ENCODE assay signal across 8 mouse cellular contexts in genomic region chr13:59585648-59586005, GRCm38 (mm10). TPM values are rescaled to one million over a fixed set of nuclear protein-coding genes. Genes with fewer than 3 reads are reported as not detected.
DNase-seq lines count a peak whose midpoint lies in the region; ATAC-seq and TF ChIP-seq lines count a peak whose summit lies in the region.

No protein-coding gene starts in this region.

- H3K4me2 ChIP-seq in neural tube, embryonic 11.5 days (ENCODE audit: low read depth), result peak overlapping the region; percentile 82
- peak overlapping the region; percentile 74 for H3K4me2 ChIP-seq in hindbrain, embryonic 15.5 days
- peak overlapping the region; percentile 88 for H3K4me2 ChIP-seq in lung, postnatal 0 days (replicated peaks; ENCODE audit: low read depth, low read length)
- H3K4me2 ChIP-seq in stomach, embryonic 14.5 days (replicated peaks; ENCODE audit: low read depth, low read length), result peak overlapping the region; percentile 70

- peak overlapping the region; percentile 91 for H3K9ac ChIP-seq in neural tube, embryonic 11.5 days (ENCODE audit: low read length)
- peak overlapping the region; percentile 89 for H3K9ac ChIP-seq in hindbrain, embryonic 15.5 days
- H3K9ac ChIP-seq in lung, postnatal 0 days (replicated peaks; ENCODE audit: low read depth), result peak overlapping the region; percentile 58
- peak overlapping the region; percentile 82 for H3K9ac ChIP-seq in stomach, embryonic 14.5 days (replicated peaks; ENCODE audit: low read depth, low read length)

- H3K36me3 ChIP-seq in neural tube, embryonic 11.5 days (ENCODE audit: control insufficient read depth, insufficient read depth, low read length), result peaks cover 4% of the 10 kb centered on the region; the same call in 1 of the 2 replicates
- peaks cover 13% of the 10 kb centered on the region for H3K36me3 ChIP-seq in hindbrain, embryonic 15.5 days
- peaks cover 6% of the 10 kb centered on the region; the same call in 1 of the 2 replicates for H3K36me3 ChIP-seq in lung, postnatal 0 days (ENCODE audit: insufficient read depth, low read length)
- H3K36me3 ChIP-seq in stomach, embryonic 14.5 days (ENCODE audit: control insufficient read depth, insufficient read depth, low read length), result peaks cover 13% of the 10 kb centered on the region

- H3K27me3 ChIP-seq in neural tube, embryonic 11.5 days (ENCODE audit: control insufficient read depth, insufficient read depth, low read length), result no peaks in the 10 kb centered on the region
- no peaks in the 10 kb centered on the region for H3K27me3 ChIP-seq in hindbrain, embryonic 15.5 days
- no peaks in the 10 kb centered on the region for H3K27me3 ChIP-seq in lung, postnatal 0 days (replicated peaks; ENCODE audit: insufficient read depth, low read length)
- H3K27me3 ChIP-seq in stomach, embryonic 14.5 days (ENCODE audit: control insufficient read depth, insufficient read depth, low read length), result no peaks in the 10 kb centered on the region

- H3K9me3 ChIP-seq in neural tube, embryonic 11.5 days (ENCODE audit: control insufficient read depth, low read length), result no peaks in the 10 kb centered on the region
- H3K9me3 ChIP-seq in hindbrain, embryonic 15.5 days, result no peaks in the 10 kb centered on the region
- H3K9me3 ChIP-seq in lung, postnatal 0 days (ENCODE audit: low read length), result no peaks in the 10 kb centered on the region
- no peaks in the 10 kb centered on the region for H3K9me3 ChIP-seq in stomach, embryonic 14.5 days (ENCODE audit: control insufficient read depth, low read depth, low read length)

- H3K27ac ChIP-seq in neural tube, embryonic 11.5 days (ENCODE audit: low read depth, low read length), result 0 out of 2 replicates have a peak overlapping the region, but pooled peaks have one; percentile 27
- peak overlapping the region; percentile 87 for H3K27ac ChIP-seq in hindbrain, embryonic 15.5 days (replicated peaks)
- H3K27ac ChIP-seq in lung, postnatal 0 days (ENCODE audit: low read length), result peak overlapping the region; percentile 84
- peak overlapping the region; percentile 69 for H3K27ac ChIP-seq in stomach, embryonic 14.5 days (ENCODE audit: low read length)

- H3K4me1 ChIP-seq in neural tube, embryonic 11.5 days (ENCODE audit: control insufficient read depth, insufficient read depth, low read length), result peaks cover 11% of the 10 kb centered on the region
- peaks cover 29% of the 10 kb centered on the region for H3K4me1 ChIP-seq in hindbrain, embryonic 15.5 days (replicated peaks)
- no peaks in the 10 kb centered on the region; the same call in 1 of the 2 replicates for H3K4me1 ChIP-seq in lung, postnatal 0 days (ENCODE audit: insufficient read depth, low read depth, low read length)
- H3K4me1 ChIP-seq in stomach, embryonic 14.5 days (ENCODE audit: control insufficient read depth, insufficient read depth, low read length), result peaks cover 16% of the 10 kb centered on the region; the same call in 1 of the 2 replicates

- no peak; the same call in 1 of the 2 replicates for ATAC-seq in neural tube, embryonic 11.5 days (ENCODE audit: insufficient read depth, low FRiP score, low TSS enrichment)
- ATAC-seq in activated CD4-positive, CD25-positive, alpha-beta regulatory T cell, adult 4 months, result peak; percentile 5
- peak; percentile 3; the same call in 1 of the 2 replicates for ATAC-seq in erythroblast, adult 5-6 weeks (replicated peaks; ENCODE audit: low FRiP score, poor library complexity, severe bottlenecking)
- ATAC-seq in hindbrain, embryonic 15.5 days (ENCODE audit: low FRiP score, low read depth), result no peak
- ATAC-seq in lung, postnatal 0 days, result no peak
- ATAC-seq in stomach, embryonic 14.5 days (ENCODE audit: insufficient number of reproducible peaks, insufficient read depth, low FRiP score, low read depth), result no peak

- DNase-seq in neural tube, embryonic 11.5 days (ENCODE audit: low spot score), result no peak
- no peak for DNase-seq in neural tube, embryonic 10.5 days (ENCODE audit: extremely low spot score, low spot score)
- DNase-seq in lung, postnatal 0 days (ENCODE audit: low spot score), result no peak
- no peak for DNase-seq in spleen, postnatal 14 days (ENCODE audit: low spot score in 2 of 2)

- no peak for TF ChIP-seq CTCF in lung, postnatal 0 days (IDR thresholded peaks at IDR 0.05)

- TF ChIP-seq EP300 in lung, postnatal 0 days (IDR thresholded peaks at IDR 0.05), result no peak

- under 1% methylated on average over 28 of the region's 28 CpGs for WGBS in neural tube, embryonic 11.5 days
- WGBS in hindbrain, embryonic 15.5 days, result 0% methylated on average over 28 of the region's 28 CpGs
- WGBS in lung, postnatal 0 days, result under 1% methylated on average over 28 of the region's 28 CpGs
- WGBS in stomach, embryonic 14.5 days, result under 1% methylated on average over 28 of the region's 28 CpGs

- peak overlapping the region; percentile 95 for H3K4me3 ChIP-seq in neural tube, embryonic 11.5 days (ENCODE audit: low read depth, low read length)
- peak overlapping the region; percentile 80 for H3K4me3 ChIP-seq in hindbrain, embryonic 15.5 days
- H3K4me3 ChIP-seq in lung, postnatal 0 days (ENCODE audit: low read depth, low read length), result peak overlapping the region; percentile 90
- peak overlapping the region; percentile 92 for H3K4me3 ChIP-seq in stomach, embryonic 14.5 days (ENCODE audit: low read depth, low read length)

RNA-seq across cellular contexts. Expression of gene Naa35, which starts 0.6 kb away (rescaled TPM):
- polyA plus RNA-seq in neural tube, embryonic 11.5 days (2014; fragmentation: Nextera tagmentation; extraction: Ambion mirVana), result 115 and 118 TPM in 2 replicates
- polyA plus RNA-seq in activated CD4-positive, CD25-positive, alpha-beta regulatory T cell, adult 4 months (2017; shearing (Covaris generic)), result 10 to 100 TPM; 79.9 to 87.5 TPM
- total RNA-seq in erythroblast, adult 5-6 weeks (2015; ENCODE audit: low replicate concordance), result 9.4 and 44.6 TPM in 2 replicates
- 17.1 and 31.0 TPM in 2 replicates for total RNA-seq in erythroblast, adult 5-6 weeks (2017; ENCODE audit: low replicate concordance)
- polyA plus RNA-seq in hindbrain, embryonic 15.5 days (2015; fragmentation: Nextera tagmentation; extraction: Ambion mirVana), result 120 and 126 TPM in 2 replicates
- polyA plus RNA-seq in lung, postnatal 0 days (2015; fragmentation: Nextera tagmentation; extraction: Ambion mirVana), result 43.3 and 53.5 TPM in 2 replicates
- polyA plus RNA-seq in stomach, embryonic 14.5 days (2014; fragmentation: Nextera tagmentation; extraction: Ambion mirVana), result 82.4 and 99.1 TPM in 2 replicates

RNA-seq across cellular contexts. Expression of gene Agtpbp1, which starts 0.6 kb away (rescaled TPM):
- 24.6 and 33.5 TPM in 2 replicates for polyA plus RNA-seq in neural tube, embryonic 11.5 days (2014; fragmentation: Nextera tagmentation; extraction: Ambion mirVana)
- polyA plus RNA-seq in activated CD4-positive, CD25-positive, alpha-beta regulatory T cell, adult 4 months (2017; shearing (Covaris generic)), result 10 to 100 TPM; 10.1 to 15.6 TPM
- total RNA-seq in erythroblast, adult 5-6 weeks (2015; ENCODE audit: low replicate concordance), result 10.9 and 13.6 TPM in 2 replicates
- 28.9 and 35.5 TPM in 2 replicates for total RNA-seq in erythroblast, adult 5-6 weeks (2017; ENCODE audit: low replicate concordance)
- polyA plus RNA-seq in hindbrain, embryonic 15.5 days (2015; fragmentation: Nextera tagmentation; extraction: Ambion mirVana), result 65.9 and 67.6 TPM in 2 replicates
- polyA plus RNA-seq in lung, postnatal 0 days (2015; fragmentation: Nextera tagmentation; extraction: Ambion mirVana), result 14.1 and 17.3 TPM in 2 replicates
- polyA plus RNA-seq in stomach, embryonic 14.5 days (2014; fragmentation: Nextera tagmentation; extraction: Ambion mirVana), result 27.6 and 28.8 TPM in 2 replicates

Comparison
In these comparisons a context has a peak if more than half of its experiments do, and no peak if none do; other contexts are left out.
1. ATAC-seq: peak in activated CD4-positive, CD25-positive, alpha-beta regulatory T cell, adult 4 months (single experiment) and erythroblast, adult 5-6 weeks (single experiment); none in neural tube, embryonic 11.5 days (single experiment), hindbrain, embryonic 15.5 days (single experiment), lung, postnatal 0 days (single experiment) and stomach, embryonic 14.5 days (single experiment).
2. H3K27ac ChIP-seq: peak in every context shown above with its lines; median percentile 87 in hindbrain, embryonic 15.5 days; 84 in lung, postnatal 0 days; 69 in stomach, embryonic 14.5 days; 27 in neural tube, embryonic 11.5 days.
3. Peak in every context shown above with its lines, with median percentiles within 50 percentile points of each other: H3K4me2 ChIP-seq, H3K4me3 ChIP-seq and H3K9ac ChIP-seq.